Mouse (Mus musculus) liver, embryonic 13.5 days (tissue): ENCODE results near the gene Olfr1375. TPM values are rescaled to one million over a fixed set of nuclear protein-coding genes. Genes with fewer than 3 reads are reported as not detected.
"Not testable (repeated sequence)": the region's sequence is repeated elsewhere in the genome, so short reads cannot be mapped to it uniquely, and the experiment has no call there.

ENCODE experiments used
- ATAC-seq: fragments of 200-750 bp; cut with Nextera tagmentation; 2 replicates; pipeline ENCODE4 v1.8.0; 2017; ENCODE audit warnings: low read depth, mild to moderate bottlenecking, moderate number of reproducible peaks, moderate library complexity
- DNase-seq: peaks from one replicate; pipeline ENCODE4 v3.0.0; 2022
- H3K27ac ChIP-seq: fragments of 300-500 bp; sonication (generic); 2 replicates; pipeline ENCODE4 v1.5.1; 2015; ENCODE audit warnings: moderate library complexity, mild to moderate bottlenecking, inconsistent platforms
- H3K27me3 ChIP-seq: fragments of 300-500 bp; sonication (generic); 2 replicates; pipeline ENCODE4 v1.6.1; 2015; ENCODE audit warnings: mild to moderate bottlenecking, inconsistent platforms
- H3K36me3 ChIP-seq: fragments of 300-500 bp; sonication (generic); 2 replicates; pipeline ENCODE4 v1.6.1; 2015; ENCODE audit warnings: mild to moderate bottlenecking, inconsistent platforms
- H3K4me1 ChIP-seq: fragments of 300-500 bp; sonication (generic); replicated peaks from 2 replicates; pipeline ENCODE4 v1.6.1; 2015; ENCODE audit warnings: inconsistent platforms
- H3K4me2 ChIP-seq: fragments of 300-500 bp; sonication (generic); 2 replicates; pipeline ENCODE4 v1.6.1; 2015; ENCODE audit warnings: inconsistent platforms, mild to moderate bottlenecking, moderate library complexity
- H3K4me3 ChIP-seq: fragments of 300-500 bp; sonication (generic); replicated peaks from 2 replicates; pipeline ENCODE4 v1.5.1; 2015; ENCODE audit warnings: mild to moderate bottlenecking, inconsistent platforms
- H3K9ac ChIP-seq: fragments of 300-500 bp; sonication (generic); 2 replicates; pipeline ENCODE4 v1.6.1; 2015; ENCODE audit warnings: mild to moderate bottlenecking, inconsistent platforms
- H3K9me3 ChIP-seq: fragments of 300-500 bp; sonication (generic); replicated peaks from 2 replicates; pipeline ENCODE4 v1.6.1; 2016; ENCODE audit warnings: inconsistent platforms
- WGBS: fragments of 180-500 bp; shearing (Covaris S2); methylation state at CpG from one replicate; pipeline ENCODE4 v1.1.7; 2015; ENCODE audit not compliant: insufficient replicate concordance; 5-methylcytosine and 5-hydroxymethylcytosine counted together
- polyA plus RNA-seq: library from polyadenylated mRNA; unstranded; fragments of >200 nt; fragmentation: Nextera tagmentation; extraction: Ambion mirVana; gene quantifications from 2 replicates; pipeline ENCODE4 v1.2.1, GENCODE M21; 2015

Gene Olfr1375
- polyA plus RNA-seq: not detected in 2 replicates

GRCm38 (mm10) chr11:51047809-51048208 lies at the start of gene Olfr1375:
Gene Olfr1375, plus strand, starts transcription at chr11:51048109.
- not testable (repeated sequence) for H3K27me3 ChIP-seq, H3K36me3 ChIP-seq, H3K4me3 ChIP-seq, DNase-seq, H3K9me3 ChIP-seq, H3K4me1 ChIP-seq, H3K4me2 ChIP-seq, H3K27ac ChIP-seq, H3K9ac ChIP-seq, ATAC-seq
- 64% methylated on average over 3 of the region's 3 CpGs for WGBS

DNA sequence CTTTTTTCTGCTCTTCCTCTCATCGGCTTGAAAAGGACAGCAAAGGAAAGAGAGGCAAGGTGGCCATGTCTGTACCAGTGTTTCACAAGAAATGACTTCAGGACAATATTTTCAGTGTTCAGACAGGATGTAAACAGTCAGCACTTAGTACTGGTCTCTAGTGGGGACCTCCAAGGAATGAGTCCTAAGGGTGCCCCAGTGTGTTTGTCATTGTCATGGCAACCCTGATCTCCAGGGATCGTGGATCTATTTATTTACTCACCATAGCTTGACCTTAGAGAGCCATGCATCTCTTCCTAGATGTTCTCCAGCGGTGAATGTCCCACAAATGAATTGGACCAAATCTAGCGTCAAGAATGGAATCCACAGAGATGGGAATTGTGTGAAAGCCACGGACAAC lies 44.6 kb upstream of the Olfr1375 start, which contains the start of gene Olfr51:
Gene Olfr51 (plus strand): TSS at position 301 of the 400 bp plus-strand sequence.
- H3K27me3 ChIP-seq: no peaks in the 10 kb centered on the region
- H3K4me2 ChIP-seq: no peak within 1 kb of the TSS
- no peak within 1 kb of the TSS for H3K27ac ChIP-seq
- no peaks in the 10 kb centered on the region for H3K36me3 ChIP-seq
- H3K4me1 ChIP-seq: no peaks in the 10 kb centered on the region
- 51% methylated on average over 5 of the region's 5 CpGs for WGBS
- H3K9ac ChIP-seq: no peak within 1 kb of the TSS
- no peak for ATAC-seq
- no peaks in the 10 kb centered on the region for H3K9me3 ChIP-seq
- H3K4me3 ChIP-seq: no peak within 1 kb of the TSS
- no peak for DNase-seq

- H3K4me3 ChIP-seq: no peak overlapping the region
- H3K4me2 ChIP-seq: no peak overlapping the region
- no peaks in the 10 kb centered on the region for H3K36me3 ChIP-seq
- WGBS: 59% methylated on average over 5 of the region's 5 CpGs
- H3K27ac ChIP-seq: no peak overlapping the region
- H3K4me1 ChIP-seq: no peaks in the 10 kb centered on the region
- ATAC-seq (no peak), DNase-seq (no peak)
- no peak overlapping the region for H3K9ac ChIP-seq
- H3K9me3 ChIP-seq: no peaks in the 10 kb centered on the region
- no peaks in the 10 kb centered on the region for H3K27me3 ChIP-seq
Observed at GRCm38 (mm10) chr11:51011821-51012220, 36.1 kb upstream of the Olfr1375 start.

DNA sequence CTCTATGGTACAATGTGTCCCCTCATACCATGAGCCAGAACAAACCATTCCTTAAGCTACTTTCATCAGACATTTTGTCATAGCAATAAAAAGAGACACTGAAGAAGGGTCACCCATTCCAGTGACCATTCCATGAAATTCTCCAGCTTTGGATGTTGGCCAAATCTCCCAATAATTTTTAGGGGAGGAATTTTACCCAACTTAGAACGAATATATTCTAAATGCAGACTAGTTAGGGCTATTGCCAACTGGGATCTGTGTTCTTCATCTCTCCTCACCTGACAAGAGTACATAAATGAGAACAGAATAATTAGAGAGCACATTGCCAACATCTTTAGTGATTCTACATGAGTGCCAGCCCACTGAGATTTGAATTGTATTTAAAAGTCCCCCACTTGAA lies 34.0 kb upstream of the Olfr1375 start, which contains the start of gene Olfr54:
Gene Olfr54 (plus strand): TSS at position 301 of the 400 bp plus-strand sequence.
- no peak within 1 kb of the TSS for H3K27ac ChIP-seq
- no peaks in the 10 kb centered on the region for H3K4me1 ChIP-seq
- no peak within 1 kb of the TSS for H3K4me3 ChIP-seq
- DNase-seq (no peak), ATAC-seq (no peak)
- H3K9ac ChIP-seq: no peak within 1 kb of the TSS
- H3K27me3 ChIP-seq: no peaks in the 10 kb centered on the region
- WGBS: 39% methylated on average over 1 of the region's 1 CpGs
- no peaks in the 10 kb centered on the region for H3K9me3 ChIP-seq
- no peaks in the 10 kb centered on the region for H3K36me3 ChIP-seq
- no peak within 1 kb of the TSS for H3K4me2 ChIP-seq

GRCm38 (mm10) chr11:51016341-51016740 lies 31.6 kb upstream of the Olfr1375 start:
- DNase-seq (no peak), ATAC-seq (peak; percentile 81)
- H3K4me1 ChIP-seq: no peaks in the 10 kb centered on the region
- H3K4me3 ChIP-seq: no peak overlapping the region
- H3K9me3 ChIP-seq: no peaks in the 10 kb centered on the region
- no peak overlapping the region; the same call in 1 of the 2 replicates for H3K27ac ChIP-seq
- no peak overlapping the region for H3K4me2 ChIP-seq
- WGBS: 34% methylated on average over 2 of the region's 2 CpGs
- no peaks in the 10 kb centered on the region for H3K27me3 ChIP-seq
- H3K36me3 ChIP-seq: no peaks in the 10 kb centered on the region
- no peak overlapping the region for H3K9ac ChIP-seq

DNA sequence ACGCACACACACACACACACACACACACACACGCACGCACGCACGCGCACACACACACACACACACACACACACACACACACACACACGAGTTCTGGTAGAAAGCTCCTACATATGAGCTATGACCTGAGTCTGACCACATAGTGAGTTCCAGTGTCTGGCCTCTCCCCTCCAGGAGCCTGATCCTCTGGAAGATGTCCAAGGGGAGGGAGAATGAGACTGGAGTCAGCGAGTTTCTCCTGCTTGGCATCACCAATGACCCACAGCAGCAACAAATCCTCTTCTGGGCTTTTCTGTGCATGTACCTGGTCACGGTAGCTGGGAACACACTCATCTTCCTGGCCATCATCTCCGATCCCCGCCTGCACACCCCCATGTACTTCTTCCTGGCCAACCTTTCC lies 21.1 kb upstream of the Olfr1375 start:
- not testable (repeated sequence) for H3K9ac ChIP-seq, H3K4me1 ChIP-seq, H3K4me3 ChIP-seq, H3K27ac ChIP-seq, H3K9me3 ChIP-seq, DNase-seq, ATAC-seq, H3K4me2 ChIP-seq, H3K27me3 ChIP-seq, H3K36me3 ChIP-seq
- WGBS: 72% methylated on average over 10 of the region's 11 CpGs

GRCm38 (mm10) chr11:51029381-51029780 lies 18.5 kb upstream of the Olfr1375 start:
- H3K9me3 ChIP-seq, H3K9ac ChIP-seq, H3K27ac ChIP-seq, H3K4me2 ChIP-seq, H3K27me3 ChIP-seq, H3K4me3 ChIP-seq, H3K4me1 ChIP-seq, H3K36me3 ChIP-seq, ATAC-seq, DNase-seq: not testable (repeated sequence)
- 56% methylated on average over 8 of the region's 8 CpGs for WGBS

- Histone ChIP-seq H3K4me1 (no peaks in the 10 kb centered on the region), H3K9me3 (no peaks in the 10 kb centered on the region), H3K4me2 (no peak overlapping the region), H3K36me3 (no peaks in the 10 kb centered on the region), H3K9ac (no peak overlapping the region), H3K4me3 (no peak overlapping the region), H3K27ac (no peak overlapping the region), H3K27me3 (no peaks in the 10 kb centered on the region)
- DNase-seq (no peak), ATAC-seq (no peak)
- 52% methylated on average over 2 of the region's 2 CpGs for WGBS
Observed at GRCm38 (mm10) chr11:51030225-51030624, 17.7 kb upstream of the Olfr1375 start.

- DNase-seq (no peak), ATAC-seq (no peak)
- Histone ChIP-seq H3K27ac (no peak overlapping the region), H3K4me1 (no peaks in the 10 kb centered on the region), H3K27me3 (no peaks in the 10 kb centered on the region), H3K36me3 (no peaks in the 10 kb centered on the region), H3K9ac (no peak overlapping the region), H3K9me3 (0 out of 2 replicates have a peak, but pooled peaks cover 3% of the 10 kb centered on the region), H3K4me2 (no peak overlapping the region), H3K4me3 (no peak overlapping the region)
- WGBS: 9% methylated on average over 1 of the region's 1 CpGs
Observed at GRCm38 (mm10) chr11:51032851-51033250, 15.1 kb upstream of the Olfr1375 start.

DNA sequence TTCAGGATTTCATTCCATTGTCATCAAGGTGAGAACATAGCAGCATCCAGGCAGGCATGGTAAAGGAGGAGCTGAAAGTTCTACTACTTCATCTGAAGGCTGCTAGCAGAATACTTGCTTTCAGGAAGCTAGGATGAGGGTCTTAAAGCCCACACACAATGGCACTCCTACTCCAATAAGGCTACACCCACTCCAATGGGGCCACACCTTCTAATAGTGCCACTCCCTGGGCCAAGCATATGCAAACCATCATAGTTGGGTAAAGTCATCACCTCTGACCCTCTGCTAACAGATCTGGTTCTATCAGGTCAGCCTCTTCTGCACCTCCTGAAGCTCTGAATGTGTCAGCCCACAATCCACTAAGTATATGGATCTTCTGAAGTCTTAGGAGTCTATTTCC lies 13.8 kb upstream of the Olfr1375 start:
- not testable (repeated sequence) for DNase-seq, H3K9ac ChIP-seq, H3K27me3 ChIP-seq, H3K36me3 ChIP-seq, H3K27ac ChIP-seq, ATAC-seq, H3K4me1 ChIP-seq, H3K4me2 ChIP-seq, H3K9me3 ChIP-seq, H3K4me3 ChIP-seq

GRCm38 (mm10) chr11:51035951-51036350 lies 12.0 kb upstream of the Olfr1375 start:
- Histone ChIP-seq H3K36me3 (no peaks in the 10 kb centered on the region), H3K9ac (no peak overlapping the region), H3K4me2 (no peak overlapping the region), H3K27ac (no peak overlapping the region), H3K9me3 (0 out of 2 replicates have a peak, but pooled peaks cover 3% of the 10 kb centered on the region), H3K4me1 (no peaks in the 10 kb centered on the region), H3K4me3 (no peak overlapping the region), H3K27me3 (no peaks in the 10 kb centered on the region)
- WGBS: 79% methylated on average over 2 of the region's 2 CpGs
- DNase-seq (no peak), ATAC-seq (no peak)

DNA sequence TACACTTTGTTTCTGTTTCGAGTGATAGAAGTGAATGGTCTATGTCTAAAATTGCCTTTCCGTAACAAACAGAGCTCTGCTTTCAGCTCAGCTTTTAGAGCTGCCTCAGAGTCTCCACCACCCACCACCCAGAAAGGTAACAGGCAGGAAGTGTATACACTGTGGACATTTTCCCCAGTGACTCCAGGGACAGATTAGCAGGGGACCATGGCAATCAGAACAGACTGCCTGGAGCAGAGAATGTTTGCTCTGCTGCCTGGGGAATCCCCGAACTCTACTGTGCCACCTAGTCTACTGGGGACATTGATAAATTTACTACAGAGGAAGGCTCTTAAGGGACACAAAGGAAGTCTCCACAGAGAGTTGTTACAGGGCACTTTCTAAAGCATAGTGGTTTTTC lies 3.1 kb upstream of the Olfr1375 start:
- H3K9ac ChIP-seq, H3K9me3 ChIP-seq, H3K4me3 ChIP-seq, H3K27me3 ChIP-seq, H3K36me3 ChIP-seq, H3K4me2 ChIP-seq, DNase-seq, H3K27ac ChIP-seq, H3K4me1 ChIP-seq: not testable (repeated sequence)
- ATAC-seq: peak; percentile 68
- 47% methylated on average over 3 of the region's 3 CpGs for WGBS
